Mouse (Mus musculus) testis, adult 2 months (tissue): ENCODE results near the gene Uvrag.

Experiments
- CTCF ChIP-seq: fragments of 200-500 bp; IDR thresholded peaks from 2 replicates; pipeline ENCODE4 v1.5.1; 2012; ENCODE audit warnings: low read depth, mild to moderate bottlenecking, inconsistent platforms, low read length, moderate library complexity; ENCODE audit not compliant: control insufficient read depth, insufficient read depth, insufficient replicate concordance
- POLR2A ChIP-seq: fragments of 200-500 bp; IDR thresholded peaks from 2 replicates; pipeline ENCODE4 v1.6.1; 2012; ENCODE audit warnings: low read depth, mild to moderate bottlenecking, inconsistent platforms, low read length, moderate library complexity; ENCODE audit not compliant: control insufficient read depth

GRCm38 (mm10) chr7:98944986-98945385, 196.0 kb downstream of the Uvrag start:
- no peak for TF ChIP-seq CTCF
- TF ChIP-seq POLR2A: no peak
